Mouse (Mus musculus): ENCODE data around the gene Ccdc87.
"Not testable (repeated sequence)": the region's sequence is repeated elsewhere in the genome, so short reads cannot be mapped to it uniquely, and the experiment has no call there.

Gene Ccdc87

GRCm38 (mm10) chr19:4838526-4839140 is 533 bp upstream of the Ccdc87 start:
- DNase-seq (ENCODE audit: low spot score in 2 of 2): no peak

DNA sequence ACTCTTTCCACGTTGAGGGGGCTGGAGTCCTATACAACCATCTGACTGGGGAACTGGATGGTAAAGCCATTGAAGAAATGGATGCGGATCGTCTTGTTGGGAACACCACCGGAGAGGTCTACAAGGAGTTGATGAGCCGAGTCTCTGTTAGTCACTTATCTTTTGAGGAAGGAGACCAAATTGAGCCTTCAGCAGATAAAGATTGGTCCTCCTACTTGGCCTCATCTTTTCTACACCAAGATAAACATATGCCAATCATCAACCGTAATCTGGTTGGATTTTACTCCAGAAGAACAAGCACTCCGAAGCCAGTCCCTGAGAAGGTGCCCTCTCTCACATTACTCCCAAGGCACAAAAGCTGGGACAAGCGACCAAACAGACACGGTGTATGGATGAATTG is 1.7 kb downstream of the Ccdc87 start:
- no peak for DNase-seq (ENCODE audit: low spot score in 2 of 2)

GRCm38 (mm10) chr19:4842611-4843010 is 3.4 kb downstream of the Ccdc87 start:
- DNase-seq (ENCODE audit: low spot score in 2 of 2): no peak

GRCm38 (mm10) chr19:4845846-4846245 is 6.7 kb downstream of the Ccdc87 start:
- DNase-seq (ENCODE audit: low spot score in 2 of 2): no peak

DNA sequence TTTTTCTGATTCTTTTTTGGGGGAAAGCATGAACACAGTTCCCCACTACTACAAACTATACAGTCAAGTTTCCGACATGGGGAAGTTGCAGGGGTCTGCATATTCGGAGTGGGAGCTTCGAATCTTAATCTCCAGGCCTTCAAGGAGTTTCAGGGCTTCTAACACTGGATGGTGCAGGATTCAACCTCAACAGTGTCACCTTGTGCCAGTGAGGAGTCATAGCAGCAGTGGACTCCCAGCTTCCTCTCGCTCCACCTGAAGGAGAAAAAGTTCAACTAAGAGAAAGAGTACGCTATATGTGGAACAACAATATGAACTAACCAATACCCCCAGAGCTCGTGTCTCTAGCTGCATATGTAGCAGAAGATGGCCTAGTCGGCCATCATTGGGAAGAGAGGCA is 8.3 kb downstream of the Ccdc87 start:
- DNase-seq (ENCODE audit: low spot score in 2 of 2): no peak

DNA sequence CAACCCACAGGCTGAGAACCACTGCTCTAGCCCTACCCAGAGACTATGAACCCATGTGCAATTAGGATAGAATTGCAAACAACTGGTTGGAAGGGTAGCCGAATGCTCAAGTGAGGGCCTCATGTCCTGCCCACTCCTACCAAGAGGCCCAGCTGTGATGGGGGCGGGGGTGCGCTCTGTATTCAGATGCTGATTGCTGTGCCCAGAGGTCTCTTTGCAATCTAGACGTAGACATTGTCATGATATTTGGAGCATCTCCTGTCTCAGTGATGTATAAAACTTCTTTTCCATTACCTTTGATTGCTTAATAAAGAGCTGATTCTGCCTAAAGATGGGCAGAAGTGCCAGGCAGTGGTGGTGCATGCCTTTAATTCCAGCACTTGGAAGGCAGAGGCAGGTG is 10.6 kb downstream of the Ccdc87 start:
- no peak for DNase-seq (ENCODE audit: low spot score in 2 of 2)

DNA sequence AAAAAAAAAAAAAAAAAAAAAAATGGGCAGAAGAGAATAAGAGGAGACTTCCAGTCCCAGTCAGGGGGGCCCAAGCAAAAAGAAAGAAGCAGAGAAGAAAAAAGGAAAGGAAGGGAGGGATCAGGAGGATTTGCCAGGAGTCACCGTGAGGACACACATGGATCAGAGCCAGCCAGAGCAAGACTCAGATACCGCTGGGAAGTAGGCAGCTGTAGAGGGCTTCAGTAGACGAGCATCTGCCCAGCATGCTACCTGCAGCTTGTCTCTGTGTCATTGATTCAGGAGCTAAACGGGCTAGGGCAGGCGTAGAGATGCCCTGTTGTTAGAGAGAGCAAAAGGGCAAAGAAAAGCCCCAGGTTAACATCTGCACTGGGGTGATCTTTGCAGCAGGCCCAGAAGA is 11.1 kb downstream of the Ccdc87 start:
- no peak for DNase-seq (ENCODE audit: low spot score in 2 of 2)

GRCm38 (mm10) chr19:4854552-4855469 is 15.6 kb downstream of the Ccdc87 start, which contains the start of gene Ctsf:
Gene Ctsf, plus strand, starts transcription at chr19:4855130.
- peak; percentile 88 to 89 for DNase-seq (ENCODE audit: low spot score in 2 of 2)

GRCm38 (mm10) chr19:4855470-4855820 is 16.3 kb downstream of the Ccdc87 start:
- DNase-seq (ENCODE audit: low spot score in 2 of 2): no peak

- DNase-seq (ENCODE audit: low spot score in 2 of 2): no peak
Measured at GRCm38 (mm10) chr19:4855951-4856350, 16.8 kb downstream of the Ccdc87 start.

DNA sequence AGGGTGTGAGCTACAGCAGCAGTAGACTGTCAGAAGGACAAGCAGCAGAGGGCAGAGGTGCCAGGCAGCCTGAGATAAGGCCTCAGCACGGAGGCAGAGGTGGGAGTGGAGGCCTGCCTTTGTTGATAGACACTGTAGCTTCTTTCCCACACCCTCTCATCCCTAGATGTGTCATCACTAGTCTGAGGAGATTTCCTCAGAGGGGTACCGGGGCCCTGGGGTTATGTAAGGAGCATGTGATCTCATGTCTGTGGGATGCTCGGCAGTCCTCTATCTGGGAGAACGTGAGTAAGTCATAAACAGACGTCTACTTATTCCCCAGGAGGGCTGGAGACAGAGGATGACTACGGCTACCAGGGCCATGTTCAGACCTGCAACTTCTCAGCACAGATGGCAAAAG is 19.9 kb downstream of the Ccdc87 start:
- no peak for DNase-seq (ENCODE audit: low spot score in 2 of 2)

DNA sequence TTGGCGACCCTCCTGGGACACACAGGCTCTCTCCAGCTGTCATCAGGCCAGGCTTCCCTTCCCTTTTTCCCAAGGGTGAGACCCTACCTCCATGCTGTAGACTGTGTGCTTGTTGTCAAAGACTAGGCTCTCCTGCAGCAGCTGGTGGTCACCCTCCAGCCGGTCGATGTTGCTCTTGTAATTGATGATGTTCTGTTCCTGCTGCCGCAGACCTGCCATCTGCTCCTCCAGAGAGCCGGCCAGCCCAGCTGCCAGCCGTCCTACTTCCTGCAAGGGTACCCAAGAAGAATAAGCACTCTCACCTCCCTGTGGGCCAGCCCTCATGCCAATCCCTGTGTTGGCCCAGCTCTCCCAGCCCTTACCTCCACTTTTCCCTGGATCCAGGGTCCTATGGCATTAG is 23.9 kb downstream of the Ccdc87 start:
- no peak for DNase-seq (ENCODE audit: low spot score in 2 of 2)

- DNase-seq (ENCODE audit: low spot score in 2 of 2): no peak
Measured at GRCm38 (mm10) chr19:4865147-4865546, 26.0 kb downstream of the Ccdc87 start.

GRCm38 (mm10) chr19:4874613-4875012 is 35.4 kb downstream of the Ccdc87 start:
- DNase-seq (ENCODE audit: low spot score in 2 of 2): not testable (repeated sequence)

GRCm38 (mm10) chr19:4876241-4876640 is 37.1 kb downstream of the Ccdc87 start:
- DNase-seq (ENCODE audit: low spot score in 2 of 2): no peak

DNA sequence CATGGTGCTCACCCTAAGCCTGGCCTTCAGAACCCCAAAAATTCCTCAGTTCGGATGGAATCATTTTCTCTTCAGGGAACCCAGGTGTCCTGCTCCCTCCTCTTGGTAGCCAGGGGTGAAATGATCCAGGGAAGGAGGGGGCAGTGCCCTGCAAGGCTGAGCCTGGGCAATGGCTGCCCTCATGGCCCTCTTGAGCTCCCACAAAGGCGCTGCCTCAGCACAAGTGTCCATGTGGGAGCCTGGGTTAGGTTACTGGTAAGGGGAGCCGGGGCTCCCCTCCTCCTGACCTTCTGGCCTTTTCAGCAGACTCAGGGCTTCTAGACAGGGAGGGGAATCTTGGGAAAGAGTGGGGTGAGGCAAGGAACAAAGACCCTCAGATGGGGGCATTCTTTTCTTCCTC is 37.6 kb downstream of the Ccdc87 start:
- no peak for DNase-seq (ENCODE audit: low spot score in 2 of 2)

GRCm38 (mm10) chr19:4877785-4878184 is 38.6 kb downstream of the Ccdc87 start, which contains the start of gene Actn3:
Gene Actn3, minus strand, starts transcription at chr19:4877909.
- DNase-seq (ENCODE audit: low spot score in 2 of 2): no peak

GRCm38 (mm10) chr19:4878405-4879323 is 39.5 kb downstream of the Ccdc87 start, which contains the start of gene Zdhhc24:
Gene Zdhhc24, plus strand, starts transcription at chr19:4878668.
- peak; percentile 90 to 93 for DNase-seq (ENCODE audit: low spot score in 2 of 2)

DNA sequence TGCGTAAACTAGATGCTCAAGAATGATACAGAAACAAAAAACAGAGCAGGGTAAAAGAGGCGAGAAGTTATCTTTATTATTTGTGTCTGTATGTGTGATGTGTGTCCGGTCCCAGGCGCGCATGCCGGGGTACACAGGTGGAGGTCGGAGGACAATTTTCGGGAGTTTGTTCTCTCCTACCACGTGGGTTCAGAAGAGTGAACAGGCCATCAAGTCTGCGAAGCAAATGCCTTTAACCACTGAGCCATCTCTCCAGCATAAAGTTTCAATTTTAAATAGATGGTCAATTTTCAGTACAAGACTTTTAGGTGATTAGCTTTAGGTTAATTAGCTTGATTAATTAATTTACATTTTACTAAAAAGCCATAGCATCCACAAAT is 40.1 kb downstream of the Ccdc87 start:
- DNase-seq (ENCODE audit: low spot score in 2 of 2): no peak

DNA sequence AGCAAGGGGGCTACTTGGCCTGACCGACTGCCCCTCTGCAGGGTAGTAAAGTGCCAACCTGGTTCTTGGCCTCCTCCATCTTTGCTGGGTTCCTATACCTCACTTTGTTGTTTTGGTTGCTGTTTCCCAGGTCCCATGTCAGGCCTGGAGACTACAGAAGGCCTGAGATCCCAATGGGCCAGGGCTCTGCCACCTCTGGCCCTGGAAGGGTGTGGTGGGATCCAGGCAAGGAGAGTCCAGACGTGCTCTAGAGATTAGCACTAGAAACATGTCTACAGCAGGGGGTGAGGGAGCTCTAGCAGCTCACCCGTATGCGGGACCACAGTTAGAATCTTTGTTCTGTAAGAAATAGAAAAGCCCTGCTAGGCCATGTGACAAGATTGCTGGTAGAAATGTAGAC is 44.8 kb downstream of the Ccdc87 start:
- DNase-seq (ENCODE audit: low spot score in 2 of 2): no peak

GRCm38 (mm10) chr19:4889791-4890190 is 50.6 kb downstream of the Ccdc87 start:
- no peak for DNase-seq (ENCODE audit: low spot score in 2 of 2)

DNA sequence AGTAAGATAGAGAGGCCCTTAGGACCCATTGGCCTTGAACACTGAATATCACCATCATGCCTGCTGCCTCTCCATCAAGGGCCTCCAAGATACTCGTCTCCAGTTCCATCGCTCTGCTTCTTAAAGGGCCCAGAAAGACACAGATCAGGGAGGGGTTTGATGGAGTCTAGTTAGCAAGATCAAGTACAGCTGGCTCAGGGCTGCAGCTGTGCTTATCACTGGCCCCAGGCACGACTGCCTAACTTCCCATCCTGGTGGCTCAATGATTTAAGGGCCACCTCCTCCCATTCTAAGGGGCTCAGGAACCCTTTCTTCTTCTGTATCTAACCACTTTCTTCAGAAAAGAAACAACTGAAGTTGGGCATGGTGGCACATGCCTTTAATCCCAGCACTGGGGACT is 52.6 kb downstream of the Ccdc87 start:
- no peak for DNase-seq (ENCODE audit: low spot score in 2 of 2)
